Mouse (Mus musculus) left cerebral cortex, postnatal 4 days (tissue): Measurements from ENCODE around the gene Tasp1. TPM values are rescaled to one million over a fixed set of nuclear protein-coding genes. Genes with fewer than 3 reads are reported as not detected.

Experiments used
- DNase-seq: peaks from one replicate; pipeline ENCODE4 v3.0.0-alpha.2; 2022
- intact Hi-C: fragments of 180-260 bp; cut with DNase I; formaldehyde crosslinking; loops from one replicate; pipeline ENCODE4 v1.15.1; 2025
- total RNA-seq, 2 experiments: library from RNA; stranded (reverse); gene quantifications; 2 replicates each; pipeline ENCODE4 v1.2.3; 2021

Gene Tasp1
- total RNA-seq, 2 experiments from 2014 or later: 22.9 to 23.5 TPM

DNA sequence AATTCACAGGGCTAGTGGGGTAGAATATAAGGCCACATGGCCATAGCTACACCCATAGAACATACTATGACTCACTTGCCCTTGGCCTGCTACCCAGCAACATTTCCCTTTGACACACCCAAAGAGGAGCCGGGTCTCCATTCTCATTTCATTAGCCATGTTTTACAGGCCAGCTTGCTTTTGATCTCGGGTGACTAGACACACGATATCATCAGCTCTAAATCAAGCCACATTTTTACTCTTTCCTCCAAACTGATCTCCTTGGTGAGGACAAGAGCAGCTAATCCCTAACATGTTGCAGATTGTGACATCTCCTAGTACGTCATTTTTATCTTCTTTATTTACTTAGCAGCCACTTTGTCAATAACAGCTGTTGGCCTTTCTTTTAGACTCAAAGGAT, 277.9 kb downstream of the Tasp1 start:
- no peak for DNase-seq
- intact Hi-C loops: no loop called here

DNA sequence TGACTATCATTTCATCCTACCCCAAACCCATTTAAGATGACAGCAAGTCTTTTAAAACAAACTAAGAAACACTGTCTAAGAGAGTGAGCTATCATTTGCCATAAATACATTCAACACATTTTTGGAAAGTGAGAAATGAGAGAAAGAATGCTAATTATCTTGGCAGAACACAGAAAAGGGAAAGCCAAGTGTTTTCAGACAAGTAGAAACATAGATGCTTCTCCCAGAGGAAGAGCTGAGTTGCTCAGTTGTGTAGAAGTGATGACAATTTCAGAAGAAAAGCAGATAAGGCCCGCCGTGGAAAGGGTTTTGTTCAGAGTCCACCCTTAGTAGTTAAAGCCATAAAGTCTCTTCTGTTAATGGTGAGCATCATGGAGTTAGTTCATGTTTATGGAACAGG, 281.7 kb downstream of the Tasp1 start:
- intact Hi-C loops: no loop called here
- no peak for DNase-seq

DNA sequence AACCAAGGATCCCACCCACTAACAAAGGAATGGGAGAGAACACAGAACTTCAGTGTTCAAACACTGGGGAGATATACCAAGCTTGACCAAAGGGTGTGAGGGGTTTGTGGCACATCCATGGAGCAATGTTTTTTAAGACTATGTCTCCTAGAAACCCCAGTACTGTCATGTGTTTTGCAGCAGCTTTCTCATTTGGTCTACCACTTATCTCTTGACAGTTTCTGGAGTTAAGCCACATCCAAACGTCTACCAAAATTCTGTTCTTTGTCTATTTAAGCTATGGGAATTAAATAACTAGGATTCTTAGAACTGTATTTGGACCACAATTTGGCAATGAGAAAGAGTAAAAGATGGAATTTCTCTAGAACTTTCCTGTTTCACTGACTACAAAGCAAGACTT, 282.1 kb downstream of the Tasp1 start:
- intact Hi-C loops: no loop called here
- no peak for DNase-seq

Other genes with a start within 250 kb of the Tasp1 start
- not detected for gene Gm17374, start 85.2 kb upstream of the Tasp1 start, total RNA-seq
- 10 to 100 TPM; 18.7 to 19.3 TPM for gene Esf1, start 103.8 kb upstream of the Tasp1 start, total RNA-seq
- gene Ndufaf5, start 103.8 kb upstream of the Tasp1 start, total RNA-seq: 10 to 100 TPM; 50.1 to 55.1 TPM